Mouse (Mus musculus) lung, postnatal 14 days (tissue): ENCODE measurements at regions not wholly inside any gene's neighbourhood (a gene's known extent, or its start where the extent isn't known, plus 50 kb on each side); places are given as distances from the start of the nearest gene placed in this dataset.

Source experiments
- DNase-seq: peaks from one replicate; pipeline ENCODE4 v3.0.0; 2021

GRCm38 (mm10) chr6:88964071-88964470 is 62.0 kb downstream of the Tpra1 start:
- DNase-seq = no peak

- no peak for DNase-seq
Measured at GRCm38 (mm10) chr6:88964911-88965310, 62.9 kb downstream of the Tpra1 start.

DNA sequence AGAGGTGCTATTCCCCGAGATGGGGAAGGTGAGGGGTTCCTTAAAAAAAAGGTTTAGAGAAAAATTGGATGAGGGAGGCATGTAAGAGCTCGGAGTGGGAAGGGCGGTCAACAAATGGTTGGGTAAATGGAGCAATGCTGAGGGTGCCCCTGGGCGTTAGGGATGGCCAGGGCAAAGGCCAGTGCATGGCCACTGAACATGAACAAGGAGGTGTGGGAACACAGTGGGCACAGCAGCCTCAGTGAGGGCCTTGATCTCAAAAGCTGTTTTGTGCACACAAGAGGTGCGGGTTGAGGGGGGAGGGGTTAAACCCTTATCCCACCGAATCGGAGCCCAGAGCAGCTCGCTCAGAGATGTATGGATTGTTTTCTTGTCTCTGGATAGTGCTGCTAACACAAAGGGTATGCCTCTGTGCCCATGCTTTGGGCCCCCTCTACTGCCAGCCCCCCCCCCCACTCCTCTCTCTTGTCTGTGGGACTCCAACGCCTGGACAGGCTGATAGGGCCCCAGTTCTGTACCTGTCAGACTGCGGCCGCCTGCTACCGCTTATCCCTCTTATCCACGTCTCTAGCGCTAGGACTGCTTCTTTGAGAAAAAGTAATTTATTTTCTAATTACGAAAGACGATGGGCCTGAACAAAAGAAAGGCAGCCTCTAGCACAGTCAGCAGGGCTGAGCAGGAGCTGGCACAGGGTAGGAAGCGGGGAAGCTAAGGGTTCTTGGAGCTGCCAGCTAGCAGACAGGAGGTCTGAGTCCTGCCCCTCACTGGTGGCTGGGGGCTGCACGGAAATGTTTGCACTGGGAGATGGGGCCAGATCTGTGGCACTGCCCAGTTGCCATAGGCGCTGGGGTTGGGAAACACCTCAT is 63.5 kb downstream of the Tpra1 start:
- DNase-seq = no peak

GRCm38 (mm10) chr6:88966501-88966900 is 64.5 kb downstream of the Tpra1 start:
- no peak for DNase-seq

DNA sequence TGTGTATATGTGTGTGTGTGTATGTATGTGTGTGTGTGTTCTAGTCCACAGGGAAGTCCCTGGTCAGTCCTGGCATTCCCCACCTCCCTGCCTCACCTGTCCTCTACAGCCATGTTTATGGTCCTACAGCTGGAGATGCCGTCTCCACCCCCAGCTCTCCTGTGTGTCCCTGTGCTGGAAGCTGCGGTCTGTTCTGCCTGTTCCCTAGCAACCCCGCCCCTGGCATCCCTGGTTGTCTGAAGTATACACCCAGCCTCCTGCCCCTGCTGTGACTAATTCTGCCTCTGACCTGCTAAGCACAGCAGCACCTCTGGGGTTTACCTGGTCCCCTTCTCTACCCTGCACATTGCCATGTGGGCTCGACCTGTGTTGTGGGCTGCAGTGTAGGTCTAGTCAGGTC is 66.8 kb downstream of the Tpra1 start:
- no peak for DNase-seq

GRCm38 (mm10) chr6:88971729-88972128 is 69.7 kb downstream of the Tpra1 start:
- DNase-seq = no peak

DNA sequence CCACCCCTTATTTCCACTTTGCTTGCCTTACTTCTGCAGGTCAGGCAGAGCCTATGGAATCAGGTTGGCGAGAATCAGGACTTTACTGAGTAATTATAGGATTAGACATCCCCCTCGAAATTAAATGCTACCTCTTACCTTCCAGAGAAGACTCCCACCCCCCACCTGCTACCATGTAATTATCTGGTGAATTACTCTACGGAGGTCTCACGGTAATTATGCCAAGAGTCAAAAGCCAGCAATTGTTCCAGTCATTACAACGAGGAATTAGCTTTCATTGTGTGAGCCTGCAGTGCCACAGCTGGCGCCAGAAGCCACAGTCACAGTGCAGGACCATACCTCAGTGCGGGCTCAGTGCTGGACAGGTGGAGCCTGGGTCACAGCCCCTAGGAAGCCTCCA is 72.4 kb downstream of the Tpra1 start:
- no peak for DNase-seq

DNA sequence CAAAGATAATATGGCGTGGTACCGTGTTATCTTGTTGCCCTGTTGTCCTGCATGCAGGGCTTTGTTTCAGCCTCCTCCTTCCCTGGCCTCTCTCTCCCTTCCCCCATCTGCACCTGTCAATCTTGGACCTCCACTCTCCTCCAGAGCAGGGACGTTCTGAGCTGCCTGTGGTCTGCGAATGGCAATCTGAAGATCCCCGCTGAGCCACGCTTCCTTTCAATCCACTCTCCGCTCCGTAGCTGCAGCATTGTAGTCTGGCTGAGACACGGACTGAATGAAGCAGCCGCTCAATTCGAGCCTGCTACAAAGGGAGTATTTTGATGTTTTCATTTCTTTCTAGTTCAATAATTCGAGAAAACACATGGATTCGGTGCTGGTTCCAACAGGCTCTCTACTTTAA is 74.5 kb downstream of the Tpra1 start:
- DNase-seq = no peak

DNA sequence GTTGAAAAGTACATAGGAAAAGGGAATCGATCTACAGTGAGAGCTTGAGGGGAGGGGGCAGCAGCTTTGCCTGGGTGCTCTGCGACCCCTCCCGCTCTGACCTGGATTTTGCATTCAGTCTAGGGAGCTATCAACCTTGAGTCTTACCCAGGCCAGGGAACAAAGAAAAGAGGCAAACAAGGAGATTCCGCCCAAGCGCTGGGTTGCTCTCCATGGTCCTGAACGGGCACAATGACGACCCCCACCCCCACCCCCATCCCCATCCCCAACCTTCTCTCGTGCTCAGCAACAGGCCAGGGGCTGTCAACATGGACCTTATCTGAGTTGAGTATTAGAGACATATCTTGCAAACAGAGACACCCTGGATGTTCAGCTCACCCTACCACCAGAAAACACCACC is 74.9 kb downstream of the Tpra1 start:
- no peak for DNase-seq

DNA sequence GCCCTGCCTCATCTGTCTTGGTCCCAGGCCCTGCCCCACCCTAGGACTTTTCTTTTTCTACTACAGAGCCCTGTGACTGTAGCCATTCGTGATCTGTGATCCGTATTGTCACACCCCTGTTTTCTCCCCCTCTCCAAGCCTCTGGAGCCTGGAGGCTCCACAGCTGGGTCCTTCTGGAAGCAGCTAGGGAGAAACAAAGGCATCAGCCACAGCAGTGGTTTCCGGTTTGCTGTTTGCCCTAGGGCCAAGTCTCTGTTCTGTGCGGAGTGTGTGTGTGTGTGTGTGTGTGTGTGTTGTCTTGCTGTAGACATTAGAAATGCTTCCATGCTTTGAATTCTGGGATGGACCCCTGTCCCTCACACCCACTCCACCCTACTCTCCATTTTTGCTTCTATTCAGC is 76.9 kb downstream of the Tpra1 start:
- DNase-seq = no peak

GRCm38 (mm10) chr6:88980112-88980511 is 78.1 kb downstream of the Tpra1 start:
- DNase-seq = peak; percentile 72

- peak; percentile 29 for DNase-seq
Measured at GRCm38 (mm10) chr6:88981544-88981943, 79.5 kb downstream of the Tpra1 start.

GRCm38 (mm10) chr6:88984170-88984569 is 82.1 kb downstream of the Tpra1 start:
- no peak for DNase-seq

DNA sequence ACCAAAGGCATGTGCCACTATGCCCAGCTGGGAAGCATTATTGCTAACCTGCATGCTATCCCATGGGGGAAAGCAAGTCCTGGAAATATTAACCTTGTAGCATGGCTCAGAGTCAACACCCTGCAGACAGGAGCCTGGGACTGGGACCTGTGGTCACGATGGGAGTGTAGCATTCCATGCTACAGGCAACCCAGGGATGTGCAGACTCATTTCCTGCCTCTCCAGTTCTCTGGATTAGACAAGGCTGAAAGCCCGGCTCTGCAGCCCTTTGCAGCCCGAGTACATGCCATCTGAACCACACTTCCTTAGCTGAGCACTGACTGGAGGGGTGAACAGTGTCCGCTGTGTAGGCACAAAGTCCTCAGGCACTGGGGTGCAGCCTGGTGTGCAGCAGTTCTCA is 82.8 kb downstream of the Tpra1 start:
- DNase-seq = no peak

DNA sequence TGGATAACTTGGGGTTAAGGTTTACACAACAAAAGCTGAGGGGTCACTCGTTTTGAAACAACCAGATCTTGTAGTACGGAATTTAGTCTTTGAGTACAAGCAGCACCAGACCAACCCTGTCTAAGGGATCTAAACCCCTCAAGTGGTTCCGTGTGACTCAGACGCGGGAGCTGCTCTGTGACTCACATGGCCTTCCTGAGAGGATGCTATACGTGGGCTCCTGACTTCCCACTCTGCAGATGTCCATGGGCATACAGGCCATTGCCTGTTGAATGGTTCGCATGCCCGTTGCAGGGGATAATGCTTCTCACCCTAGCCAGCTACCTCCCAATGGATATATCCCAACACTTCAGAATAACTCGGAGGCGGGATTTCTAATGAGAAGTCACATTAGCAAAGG is 86.5 kb downstream of the Tpra1 start:
- no peak for DNase-seq

DNA sequence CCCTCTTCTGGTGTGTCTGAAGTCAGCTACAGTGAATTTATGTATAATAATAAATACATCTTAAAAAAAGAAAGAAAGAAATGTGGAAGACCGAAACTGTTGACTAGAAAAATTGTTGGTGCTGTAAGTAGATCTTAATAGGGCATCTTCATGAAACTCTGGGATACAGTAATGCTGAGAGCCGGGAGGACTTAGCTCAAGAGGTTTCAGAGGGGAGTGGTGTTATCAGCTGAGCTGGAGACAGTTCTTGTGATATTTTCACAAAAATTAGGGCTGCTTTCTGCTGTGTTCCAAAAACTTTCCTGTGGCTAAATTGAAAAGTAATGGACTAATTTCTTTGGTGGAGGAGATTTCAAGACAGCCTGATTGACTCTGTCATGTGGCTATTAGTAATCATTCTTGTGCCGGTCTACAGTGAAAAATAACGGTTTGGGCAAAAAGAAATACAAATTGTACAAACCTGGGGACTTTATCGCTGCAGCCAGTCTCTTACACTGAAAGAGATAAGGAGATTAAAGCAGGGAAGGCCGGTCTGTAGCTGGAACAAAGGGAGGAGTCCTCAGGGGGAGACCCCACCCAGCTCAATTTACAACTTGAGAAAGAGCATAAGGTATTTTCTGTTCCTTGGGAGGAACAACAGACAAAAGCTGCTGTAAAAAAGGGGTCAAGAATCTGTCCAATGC is 87.7 kb downstream of the Tpra1 start:
- no peak for DNase-seq

- DNase-seq = no peak
Measured at GRCm38 (mm10) chr6:88990300-88990685, 88.2 kb downstream of the Tpra1 start.

DNA sequence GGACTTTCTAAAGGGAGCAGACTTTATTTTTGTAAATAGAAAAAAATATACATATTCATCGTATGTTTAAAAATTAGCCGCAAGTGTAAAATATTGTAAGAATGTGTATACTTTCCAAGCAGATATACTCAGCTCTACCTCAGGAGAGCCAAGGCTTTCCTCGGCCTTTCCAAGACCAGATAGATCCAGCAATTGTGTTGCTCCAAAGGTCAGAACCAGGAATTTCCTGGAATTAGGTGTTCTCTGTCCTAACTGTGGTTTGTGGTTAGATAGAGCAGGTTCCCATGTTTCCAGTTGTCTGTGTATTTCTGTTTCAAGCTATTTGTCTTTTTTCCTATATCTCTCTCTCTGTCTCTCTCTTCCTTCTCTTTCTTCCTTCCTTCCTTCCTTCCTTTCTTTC is 93.0 kb downstream of the Tpra1 start:
- no peak for DNase-seq

- DNase-seq = no peak
Measured at GRCm38 (mm10) chr6:88998927-88999722, 97.1 kb downstream of the Tpra1 start.

DNA sequence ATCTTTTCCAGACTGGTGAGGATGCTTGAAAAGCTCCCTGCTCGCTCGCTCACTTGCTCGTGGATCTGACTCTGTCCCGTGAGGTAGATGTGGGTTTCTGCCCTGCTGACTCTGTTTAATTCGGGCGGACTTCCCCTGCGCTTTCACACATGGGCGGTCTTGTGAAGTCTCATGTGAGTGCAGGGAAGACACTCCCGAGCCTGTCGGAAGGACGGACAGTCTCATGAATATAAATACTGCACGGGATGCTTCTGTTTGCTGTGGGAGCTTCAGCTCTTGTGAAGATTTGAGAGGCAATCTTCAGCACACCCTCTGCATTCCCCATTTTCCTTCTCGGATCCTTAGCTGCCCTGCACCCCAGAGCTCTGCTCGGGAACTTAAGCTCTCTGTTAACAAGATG is 98.3 kb downstream of the Tpra1 start:
- peak; percentile 49 for DNase-seq

- DNase-seq = no peak
Measured at GRCm38 (mm10) chr6:89003197-89003923, 101.3 kb downstream of the Tpra1 start.

DNA sequence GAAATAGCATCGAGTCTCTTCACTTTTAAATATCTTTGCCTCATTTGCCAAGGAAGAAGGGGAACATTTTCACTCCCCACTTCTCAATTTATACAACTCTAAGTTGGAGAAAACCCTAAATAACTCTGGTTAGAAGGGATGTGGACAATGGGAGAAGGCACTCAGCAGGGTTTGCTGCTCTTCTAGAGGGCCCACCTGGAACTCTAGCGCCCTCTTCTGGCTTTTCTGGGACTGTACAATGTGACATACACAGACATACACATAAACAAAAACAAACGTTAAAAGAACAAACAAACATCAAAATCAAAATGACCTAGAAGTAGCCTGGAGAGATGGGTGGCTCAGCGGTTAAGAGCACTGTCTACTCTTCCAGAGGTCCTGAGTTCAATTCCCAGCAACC is 103.0 kb downstream of the Tpra1 start:
- no peak for DNase-seq

DNA sequence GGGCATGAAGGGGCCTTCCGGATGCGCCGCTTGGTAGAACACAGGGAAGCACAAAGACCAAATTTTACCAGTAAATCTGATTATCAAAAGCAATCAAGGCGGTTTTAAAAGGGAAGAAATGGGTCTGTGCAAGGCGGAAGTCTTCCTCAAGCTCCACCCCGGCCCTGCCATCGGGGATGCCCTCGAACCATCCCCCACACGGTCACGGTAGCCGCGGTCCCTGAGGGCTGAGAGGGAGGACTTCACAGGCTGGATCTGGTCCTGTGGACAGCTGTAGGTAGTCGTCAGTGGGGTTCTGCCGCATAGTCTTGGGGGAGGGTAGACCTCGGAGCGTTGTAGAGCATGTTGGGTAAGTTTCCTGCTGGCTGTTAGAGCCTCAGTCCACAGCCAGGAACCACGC is 104.9 kb downstream of the Tpra1 start:
- DNase-seq = no peak
